Mouse (Mus musculus): ENCODE data around the gene Ctbp2. TPM values are rescaled to one million over a fixed set of nuclear protein-coding genes. Genes with fewer than 3 reads are reported as not detected.

Ctbp2 gene
- polyA plus RNA-seq, 1 experiment from 2014 or later = 60.6 TPM

DNA sequence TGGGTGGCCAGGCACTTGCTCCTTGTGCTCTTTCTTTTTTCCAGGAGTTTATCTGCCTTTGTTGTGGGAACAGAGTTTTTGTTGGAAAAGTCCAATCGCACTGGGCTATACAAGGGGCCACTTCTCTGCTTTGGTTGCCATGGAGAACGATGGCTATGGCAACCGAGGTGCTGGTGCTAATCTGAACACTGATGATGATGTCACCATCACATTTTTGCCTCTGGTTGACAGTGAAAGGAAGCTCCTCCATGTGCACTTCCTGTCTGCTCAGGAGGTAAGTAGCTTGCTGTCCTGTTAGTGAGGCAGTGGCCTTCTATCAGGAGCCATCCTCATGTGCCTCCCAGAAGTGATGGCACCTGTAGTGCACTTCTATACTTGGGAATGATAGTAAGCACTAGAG is 141.5 kb downstream of the Ctbp2 start:
- Histone ChIP-seq H3K9me3 (replicated peaks) (peaks cover 3% of the 10 kb centered on the region; the same call in 1 of the 2 replicates), H3K9ac (no peak overlapping the region), H3K4me1 (replicated peaks) (peaks cover 4% of the 10 kb centered on the region; the same call in 1 of the 2 replicates), H3K27ac (ENCODE audit: poor library complexity, severe bottlenecking) (no peak overlapping the region), H3K36me3 (peaks cover 49% of the 10 kb centered on the region), H3K27me3 (replicated peaks) (no peaks in the 10 kb centered on the region), H3K4me3 (no peak overlapping the region), H3K4me2 (no peak overlapping the region)
- ATAC-seq (ENCODE audit: insufficient number of reproducible peaks, low FRiP score) = peak; percentile 51; the same call in 1 of the 2 replicates
- WGBS = 52% methylated on average over 3 of the region's 3 CpGs

GRCm38 (mm10) chr7:132977981-132978380 is 146.2 kb downstream of the Ctbp2 start:
- WGBS = 91% methylated on average over 2 of the region's 2 CpGs
- peaks cover 35% of the 10 kb centered on the region for H3K36me3 ChIP-seq

GRCm38 (mm10) chr7:132976079-132976478 is 148.1 kb downstream of the Ctbp2 start:
- no peak overlapping the region for H3K4me3 ChIP-seq
- H3K9me3 ChIP-seq (replicated peaks) = peaks cover 3% of the 10 kb centered on the region; the same call in 1 of the 2 replicates
- H3K27ac ChIP-seq (ENCODE audit: poor library complexity, severe bottlenecking) = no peak overlapping the region
- no peak overlapping the region for H3K9ac ChIP-seq
- H3K4me1 ChIP-seq (replicated peaks) = no peaks in the 10 kb centered on the region
- no peaks in the 10 kb centered on the region for H3K27me3 ChIP-seq (replicated peaks)
- peaks cover 22% of the 10 kb centered on the region for H3K36me3 ChIP-seq
- H3K4me2 ChIP-seq = no peak overlapping the region
- WGBS = 93% methylated on average over 2 of the region's 2 CpGs
- ATAC-seq (ENCODE audit: insufficient number of reproducible peaks, low FRiP score) = no peak

More at GRCm38 (mm10) chr7:132977981-132978380, 146.2 kb downstream of the Ctbp2 start:
- no peaks in the 10 kb centered on the region for H3K27me3 ChIP-seq (replicated peaks)
- no peak overlapping the region for H3K27ac ChIP-seq (ENCODE audit: poor library complexity, severe bottlenecking)
- no peak overlapping the region for H3K9ac ChIP-seq
- no peak overlapping the region for H3K4me3 ChIP-seq
- H3K4me1 ChIP-seq (replicated peaks) = peaks cover 4% of the 10 kb centered on the region; the same call in 1 of the 2 replicates
- no peak overlapping the region for H3K4me2 ChIP-seq
- H3K9me3 ChIP-seq (replicated peaks) = peaks cover 3% of the 10 kb centered on the region; the same call in 1 of the 2 replicates
- ATAC-seq (ENCODE audit: insufficient number of reproducible peaks, low FRiP score) = no peak

DNA sequence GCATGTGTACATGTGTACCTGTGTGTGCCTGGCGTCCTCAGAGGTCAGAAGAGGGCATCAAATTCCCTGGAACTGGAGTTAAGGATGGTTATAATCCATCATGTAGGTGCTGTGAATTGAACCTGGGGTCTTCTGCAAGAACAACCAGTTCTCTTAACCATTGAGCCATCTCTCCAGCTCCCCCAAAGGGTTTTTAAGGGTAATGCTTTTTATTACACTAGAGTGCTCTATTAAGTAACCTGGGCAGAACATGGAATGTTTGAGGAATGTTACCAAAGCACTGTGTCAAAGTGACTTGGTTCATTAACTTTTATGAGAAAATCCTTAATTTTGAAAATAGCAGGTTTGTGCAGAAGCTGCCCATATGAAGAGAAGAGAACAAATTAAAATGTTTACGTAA is 152.1 kb downstream of the Ctbp2 start:
- Histone ChIP-seq H3K36me3 (peaks cover 16% of the 10 kb centered on the region), H3K9me3 (replicated peaks) (no peaks in the 10 kb centered on the region), H3K4me1 (replicated peaks) (no peaks in the 10 kb centered on the region), H3K27me3 (replicated peaks) (no peaks in the 10 kb centered on the region), H3K27ac (ENCODE audit: poor library complexity, severe bottlenecking) (no peak overlapping the region), H3K4me2 (no peak overlapping the region), H3K9ac (no peak overlapping the region), H3K4me3 (no peak overlapping the region)
- WGBS = 85% methylated on average over 2 of the region's 2 CpGs
- no peak for ATAC-seq (ENCODE audit: insufficient number of reproducible peaks, low FRiP score)

- WGBS = 82% methylated on average over 2 of the region's 2 CpGs
- no peak for ATAC-seq (ENCODE audit: insufficient number of reproducible peaks, low FRiP score)
- no peak overlapping the region for H3K4me2 ChIP-seq
- H3K27me3 ChIP-seq (replicated peaks) = no peaks in the 10 kb centered on the region
- H3K27ac ChIP-seq (ENCODE audit: poor library complexity, severe bottlenecking) = no peak overlapping the region
- H3K36me3 ChIP-seq = peaks cover 5% of the 10 kb centered on the region; the same call in 1 of the 2 replicates
- H3K9me3 ChIP-seq (replicated peaks) = no peaks in the 10 kb centered on the region
- no peak overlapping the region for H3K9ac ChIP-seq
- H3K4me1 ChIP-seq (replicated peaks) = no peaks in the 10 kb centered on the region
- no peak overlapping the region for H3K4me3 ChIP-seq
Observed at GRCm38 (mm10) chr7:132965707-132966106, 158.4 kb downstream of the Ctbp2 start.

DNA sequence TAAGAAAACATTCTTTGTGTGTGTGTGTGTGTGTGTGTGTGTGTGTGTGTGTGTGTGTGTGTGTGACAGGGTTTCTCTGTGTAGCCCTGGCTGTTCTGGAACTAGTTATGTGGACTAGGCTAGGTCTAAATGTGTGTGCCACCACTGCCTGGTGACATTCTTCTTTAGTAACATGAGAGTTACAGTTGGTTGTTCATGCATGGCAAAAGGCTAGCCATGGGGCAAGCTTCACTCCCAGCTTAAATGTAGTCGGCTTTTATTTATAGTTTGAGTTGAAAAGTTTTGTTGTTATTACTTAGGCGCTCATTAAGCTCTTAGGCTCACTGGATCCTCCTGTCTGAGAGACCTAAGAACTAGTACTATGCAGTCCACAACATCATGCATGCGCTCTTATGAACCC is 159.8 kb downstream of the Ctbp2 start:
- H3K4me1 ChIP-seq (replicated peaks) = no peaks in the 10 kb centered on the region
- H3K27me3 ChIP-seq (replicated peaks) = no peaks in the 10 kb centered on the region
- peaks cover 5% of the 10 kb centered on the region; the same call in 1 of the 2 replicates for H3K36me3 ChIP-seq
- H3K9ac ChIP-seq = no peak overlapping the region
- no peaks in the 10 kb centered on the region for H3K9me3 ChIP-seq (replicated peaks)
- no peak overlapping the region for H3K4me2 ChIP-seq
- no peak for ATAC-seq (ENCODE audit: insufficient number of reproducible peaks, low FRiP score)
- H3K27ac ChIP-seq (ENCODE audit: poor library complexity, severe bottlenecking) = no peak overlapping the region
- WGBS = 86% methylated on average over 3 of the region's 3 CpGs
- H3K4me3 ChIP-seq = no peak overlapping the region

DNA sequence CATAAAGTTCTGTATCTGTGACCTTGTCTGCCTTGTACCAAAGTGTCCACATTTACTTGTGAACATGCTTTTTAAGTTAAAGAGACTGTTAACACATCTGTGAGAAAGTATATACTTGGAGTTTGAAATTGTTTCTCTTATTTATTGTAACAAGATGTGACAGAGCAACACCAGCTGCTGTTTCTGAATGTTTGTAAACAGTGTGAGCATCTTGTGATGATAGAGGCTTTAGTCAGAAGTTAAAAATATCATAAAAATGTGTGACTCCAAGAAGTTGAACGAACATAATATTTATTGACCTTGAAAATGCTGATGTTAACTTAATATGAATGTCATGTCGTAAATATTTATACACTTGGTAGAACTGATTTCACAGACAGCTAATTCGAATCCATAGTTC is 173.5 kb downstream of the Ctbp2 start:
- no peak overlapping the region for H3K9ac ChIP-seq
- H3K4me3 ChIP-seq = no peak overlapping the region
- H3K9me3 ChIP-seq (replicated peaks) = no peaks in the 10 kb centered on the region
- H3K27me3 ChIP-seq (replicated peaks) = no peaks in the 10 kb centered on the region
- no peak overlapping the region for H3K27ac ChIP-seq (ENCODE audit: poor library complexity, severe bottlenecking)
- peaks cover 7% of the 10 kb centered on the region; the same call in 1 of the 2 replicates for H3K4me1 ChIP-seq (replicated peaks)
- no peak for ATAC-seq (ENCODE audit: insufficient number of reproducible peaks, low FRiP score)
- no peaks in the 10 kb centered on the region for H3K36me3 ChIP-seq
- no peak overlapping the region for H3K4me2 ChIP-seq
- 85% methylated on average over 3 of the region's 3 CpGs for WGBS

DNA sequence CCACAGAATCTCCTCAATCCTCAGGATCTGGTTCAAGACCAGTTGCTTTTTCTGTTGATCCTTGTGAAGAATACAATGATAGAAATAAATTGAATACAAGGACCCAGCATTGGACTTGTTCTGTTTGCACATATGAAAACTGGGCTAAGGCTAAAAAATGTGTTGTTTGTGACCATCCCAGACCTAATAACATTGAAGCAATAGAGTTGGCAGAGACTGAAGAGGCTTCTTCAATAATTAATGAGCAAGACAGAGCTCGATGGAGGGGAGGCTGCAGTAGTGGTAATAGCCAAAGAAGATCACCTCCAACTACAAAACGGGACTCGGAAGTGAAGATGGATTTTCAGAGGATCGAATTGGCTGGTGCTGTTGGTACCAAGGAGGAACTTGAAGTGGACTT is 174.2 kb downstream of the Ctbp2 start:
- H3K27ac ChIP-seq (ENCODE audit: poor library complexity, severe bottlenecking) = no peak overlapping the region

DNA sequence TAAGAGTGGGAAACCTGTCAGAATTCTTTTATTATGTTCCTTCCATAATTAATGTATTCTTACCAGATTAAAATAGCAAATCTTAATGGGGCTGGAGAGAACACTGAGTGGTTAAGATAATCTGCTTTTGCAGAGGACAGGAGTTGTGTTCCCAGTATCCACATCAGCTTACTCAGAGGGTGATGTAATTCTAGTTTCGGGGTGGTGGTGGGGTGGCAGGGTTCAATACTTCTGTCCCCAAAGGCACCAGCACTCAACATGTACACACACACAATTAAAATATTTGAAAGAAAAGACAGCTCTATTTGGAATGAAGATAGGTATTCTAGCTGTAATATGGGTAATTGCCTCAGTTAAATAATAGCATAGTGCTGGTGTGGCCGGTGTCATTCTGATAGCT is 183.6 kb downstream of the Ctbp2 start:
- no peak for ATAC-seq (ENCODE audit: insufficient number of reproducible peaks, low FRiP score)
- 83% methylated on average over 2 of the region's 2 CpGs for WGBS
- H3K36me3 ChIP-seq = no peaks in the 10 kb centered on the region
- H3K27me3 ChIP-seq (replicated peaks) = no peaks in the 10 kb centered on the region
- no peak overlapping the region for H3K4me3 ChIP-seq
- no peak overlapping the region for H3K9ac ChIP-seq
- H3K9me3 ChIP-seq (replicated peaks) = no peaks in the 10 kb centered on the region
- no peak overlapping the region for H3K4me2 ChIP-seq
- peaks cover 16% of the 10 kb centered on the region for H3K4me1 ChIP-seq (replicated peaks)
- H3K27ac ChIP-seq (ENCODE audit: poor library complexity, severe bottlenecking) = no peak overlapping the region

More for the DNA sequence above, 174.2 kb downstream of the Ctbp2 start:
- no peaks in the 10 kb centered on the region for H3K9me3 ChIP-seq (replicated peaks)
- no peaks in the 10 kb centered on the region for H3K27me3 ChIP-seq (replicated peaks)
- 88% methylated on average over 4 of the region's 4 CpGs for WGBS
- no peak overlapping the region for H3K4me2 ChIP-seq
- H3K9ac ChIP-seq = no peak overlapping the region
- ATAC-seq (ENCODE audit: insufficient number of reproducible peaks, low FRiP score) = no peak
- 0 out of 2 replicates have a peak, but pooled peaks cover under 1% of the 10 kb centered on the region for H3K4me1 ChIP-seq (replicated peaks)
- H3K4me3 ChIP-seq = no peak overlapping the region
- no peaks in the 10 kb centered on the region for H3K36me3 ChIP-seq

GRCm38 (mm10) chr7:132939118-132939517 is 185.0 kb downstream of the Ctbp2 start:
- no peak overlapping the region for H3K4me2 ChIP-seq
- no peak overlapping the region for H3K4me3 ChIP-seq
- H3K9me3 ChIP-seq (replicated peaks) = no peaks in the 10 kb centered on the region
- no peak for ATAC-seq (ENCODE audit: insufficient number of reproducible peaks, low FRiP score)
- H3K36me3 ChIP-seq = no peaks in the 10 kb centered on the region
- H3K9ac ChIP-seq = no peak overlapping the region
- WGBS = 90% methylated on average over 2 of the region's 2 CpGs
- peaks cover 16% of the 10 kb centered on the region for H3K4me1 ChIP-seq (replicated peaks)
- H3K27me3 ChIP-seq (replicated peaks) = no peaks in the 10 kb centered on the region
- no peak overlapping the region for H3K27ac ChIP-seq (ENCODE audit: poor library complexity, severe bottlenecking)
